Mouse (Mus musculus) cortical plate, adult 2 months (tissue): Measurements from ENCODE around the gene Fosl2.

ENCODE experiments used
- CTCF ChIP-seq: fragments of 200-500 bp; IDR thresholded peaks from 2 replicates; pipeline ENCODE4 v1.5.1; 2011; ENCODE audit warnings: mild to moderate bottlenecking, control low read depth, low read length; ENCODE audit not compliant: insufficient read depth; ENCODE audit errors: extremely low read depth
- POLR2A ChIP-seq: fragments of 200-500 bp; IDR thresholded peaks from 2 replicates; pipeline ENCODE4 v1.6.1; 2011; ENCODE audit warnings: mild to moderate bottlenecking, low read length, control low read depth; ENCODE audit not compliant: insufficient read depth; ENCODE audit errors: extremely low read depth

DNA sequence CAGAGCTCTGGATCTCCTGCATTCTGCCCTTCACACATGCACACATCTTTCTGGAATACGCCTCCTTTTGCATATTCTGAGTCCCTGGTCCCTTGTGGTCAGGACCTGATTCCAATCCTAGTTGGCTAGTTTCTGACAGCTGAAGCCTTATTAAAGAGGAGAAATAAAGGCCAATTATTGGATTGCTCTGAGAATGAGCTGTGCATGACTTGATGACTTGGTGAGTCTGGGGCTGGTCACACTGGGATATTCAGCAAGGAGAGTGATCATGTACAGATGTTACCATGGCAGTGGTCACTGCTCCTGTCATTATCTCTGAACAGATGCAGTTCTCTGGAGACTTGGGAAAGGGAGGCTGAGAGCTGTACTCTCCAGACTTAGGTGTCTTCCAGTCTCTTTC, 32.1 kb upstream of the Fosl2 start:
- TF ChIP-seq CTCF (no peak), POLR2A (no peak)
